Mouse (Mus musculus) cerebellum, adult 2 months (tissue): ENCODE measurements around the gene Atpaf2.

Experiments used
- CTCF ChIP-seq: fragments of 200-500 bp; IDR thresholded peaks from 2 replicates; pipeline ENCODE4 v1.5.1; 2011; ENCODE audit warnings: low read depth, mild to moderate bottlenecking, control low read depth, low read length, moderate library complexity, borderline replicate concordance; ENCODE audit not compliant: insufficient read depth
- POLR2A ChIP-seq: fragments of 200-500 bp; IDR thresholded peaks from 2 replicates; pipeline ENCODE4 v1.6.1; 2011; ENCODE audit warnings: low read length, control low read depth, borderline replicate concordance; ENCODE audit not compliant: insufficient read depth

GRCm38 (mm10) chr11:60406606-60407005 is 11.7 kb downstream of the Atpaf2 start:
- TF ChIP-seq CTCF, result no peak
- TF ChIP-seq POLR2A, result no peak
